Mouse (Mus musculus): ENCODE measurements around the gene Pex16. TPM values are rescaled to one million over a fixed set of nuclear protein-coding genes. Genes with fewer than 3 reads are reported as not detected.

Pex16 gene
- polyA plus RNA-seq, 1 experiment from 2014 or later = 23.8 TPM

GRCm38 (mm10) chr2:92354224-92354623 is 20.3 kb upstream of the Pex16 start:
- 73% methylated on average over 6 of the region's 6 CpGs for WGBS
- H3K9me3 ChIP-seq = no peaks in the 10 kb centered on the region
- DNase-seq (ENCODE audit: extremely low spot score, low spot score) = no peak
- H3K4me3 ChIP-seq = no peak overlapping the region
- no peak overlapping the region for H3K27ac ChIP-seq
- peaks cover 86% of the 10 kb centered on the region for H3K36me3 ChIP-seq (replicated peaks)
- H3K27me3 ChIP-seq (ENCODE audit: poor library complexity, severe bottlenecking) = no peaks in the 10 kb centered on the region
- peaks cover 25% of the 10 kb centered on the region for H3K4me1 ChIP-seq

GRCm38 (mm10) chr2:92359301-92359700 is 15.2 kb upstream of the Pex16 start:
- H3K27me3 ChIP-seq (ENCODE audit: poor library complexity, severe bottlenecking) = no peaks in the 10 kb centered on the region
- no peaks in the 10 kb centered on the region for H3K9me3 ChIP-seq
- peaks cover 87% of the 10 kb centered on the region for H3K36me3 ChIP-seq (replicated peaks)
- 94% methylated on average over 2 of the region's 2 CpGs for WGBS
- peaks cover 17% of the 10 kb centered on the region for H3K4me1 ChIP-seq
- H3K4me3 ChIP-seq = no peak overlapping the region
- DNase-seq (ENCODE audit: extremely low spot score, low spot score) = no peak
- no peak overlapping the region for H3K27ac ChIP-seq

DNA sequence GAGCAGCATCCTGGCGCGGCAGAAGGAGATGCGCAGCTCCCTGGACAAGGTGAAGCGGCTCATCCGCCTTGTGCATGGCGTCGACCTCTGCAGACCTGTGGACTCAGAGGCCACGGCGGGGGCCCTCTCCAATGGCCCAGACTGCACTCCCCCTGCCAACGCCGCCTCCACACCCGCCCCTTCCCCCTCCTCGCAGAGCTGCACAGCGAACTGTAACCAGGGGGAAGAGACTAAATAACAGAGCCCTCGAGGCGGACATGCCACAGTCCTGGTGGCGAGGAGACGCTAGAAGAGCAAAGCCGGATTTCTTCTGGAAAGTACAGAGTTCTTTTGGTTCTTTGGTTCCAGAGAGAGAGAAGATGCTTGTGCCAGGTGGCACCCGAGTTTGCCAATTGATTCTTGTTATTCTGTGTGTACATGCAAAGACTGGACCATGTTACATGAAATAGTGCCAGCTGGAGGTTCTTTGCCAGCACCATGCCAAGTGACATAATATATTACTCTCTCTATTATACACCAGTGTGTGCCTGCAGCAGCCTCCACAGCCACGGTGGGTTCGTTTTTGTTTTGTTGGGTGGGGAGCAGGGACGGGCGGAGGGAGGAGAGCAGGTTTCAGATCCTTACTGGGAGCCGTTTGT is 14.2 kb upstream of the Pex16 start:
- H3K4me3 ChIP-seq = no peak overlapping the region
- DNase-seq (ENCODE audit: extremely low spot score, low spot score) = no peak
- H3K36me3 ChIP-seq (replicated peaks) = peaks cover 92% of the 10 kb centered on the region
- no peaks in the 10 kb centered on the region for H3K9me3 ChIP-seq
- WGBS = 74% methylated on average over 25 of the region's 25 CpGs
- H3K4me1 ChIP-seq = peaks cover 16% of the 10 kb centered on the region
- H3K27me3 ChIP-seq (ENCODE audit: poor library complexity, severe bottlenecking) = no peaks in the 10 kb centered on the region
- H3K27ac ChIP-seq = no peak overlapping the region

- Histone ChIP-seq H3K36me3 (replicated peaks) (peaks cover 93% of the 10 kb centered on the region), H3K27me3 (ENCODE audit: poor library complexity, severe bottlenecking) (no peaks in the 10 kb centered on the region), H3K27ac (no peak overlapping the region), H3K4me3 (no peak overlapping the region), H3K4me1 (peaks cover 16% of the 10 kb centered on the region), H3K9me3 (no peaks in the 10 kb centered on the region)
- DNase-seq (ENCODE audit: extremely low spot score, low spot score) = no peak
- WGBS = 24% methylated on average over 12 of the region's 12 CpGs
These were observed 13.6 kb upstream of the Pex16 start for GRCm38 (mm10) chr2:92360893-92361292.

DNA sequence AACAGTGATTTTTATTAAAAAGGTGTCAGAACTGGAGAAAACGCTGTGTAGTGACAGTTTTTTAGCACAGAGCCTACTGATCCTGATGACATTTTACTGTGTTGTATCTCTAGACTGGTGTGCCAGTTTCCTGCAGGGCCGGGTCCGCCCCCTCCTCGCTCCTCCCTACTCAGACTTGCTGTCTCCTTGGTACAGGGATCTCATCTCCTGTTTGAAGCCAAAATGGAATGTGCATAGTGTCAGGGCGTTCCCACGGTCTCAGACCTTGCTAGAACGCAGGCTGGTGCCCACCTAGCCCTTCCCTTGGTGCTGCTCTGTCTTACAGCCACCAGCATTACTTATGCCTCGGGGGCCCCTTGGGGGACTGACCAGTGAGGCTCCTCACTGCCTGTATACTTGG is 12.7 kb upstream of the Pex16 start:
- DNase-seq (ENCODE audit: extremely low spot score, low spot score) = no peak
- H3K27ac ChIP-seq = no peak overlapping the region
- peaks cover 93% of the 10 kb centered on the region for H3K36me3 ChIP-seq (replicated peaks)
- WGBS = 88% methylated on average over 8 of the region's 8 CpGs
- no peaks in the 10 kb centered on the region for H3K27me3 ChIP-seq (ENCODE audit: poor library complexity, severe bottlenecking)
- H3K4me1 ChIP-seq = peaks cover 18% of the 10 kb centered on the region
- no peak overlapping the region for H3K4me3 ChIP-seq
- no peaks in the 10 kb centered on the region for H3K9me3 ChIP-seq

- Histone ChIP-seq H3K36me3 (replicated peaks) (peaks cover 93% of the 10 kb centered on the region), H3K4me3 (no peak overlapping the region), H3K27ac (no peak overlapping the region), H3K9me3 (no peaks in the 10 kb centered on the region), H3K4me1 (peaks cover 27% of the 10 kb centered on the region), H3K27me3 (ENCODE audit: poor library complexity, severe bottlenecking) (no peaks in the 10 kb centered on the region)
- DNase-seq (ENCODE audit: extremely low spot score, low spot score) = no peak
- WGBS = 94% methylated on average over 6 of the region's 6 CpGs
These were observed 11.8 kb upstream of the Pex16 start for GRCm38 (mm10) chr2:92362571-92363228.

DNA sequence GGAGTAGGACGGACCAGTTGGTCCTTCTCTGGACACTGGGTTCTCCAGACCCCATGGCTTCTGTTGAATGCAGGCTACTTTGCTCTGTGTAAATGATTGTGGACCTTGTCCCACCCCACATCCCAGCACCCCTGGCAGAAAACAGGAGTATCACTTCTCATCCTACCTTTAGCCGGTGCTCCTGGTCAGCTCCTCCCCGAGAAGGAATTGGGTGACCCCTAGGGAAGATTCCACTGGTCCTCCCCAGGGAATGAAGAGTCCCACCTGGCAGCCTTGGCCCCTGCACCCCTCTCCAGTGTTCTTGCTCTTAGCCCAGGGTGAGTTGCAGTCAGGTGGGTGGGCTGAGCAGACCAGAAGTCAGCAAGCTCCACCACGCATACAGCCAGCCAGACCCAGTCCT is 10.4 kb upstream of the Pex16 start:
- WGBS = 90% methylated on average over 4 of the region's 4 CpGs
- Histone ChIP-seq H3K4me1 (peaks cover 41% of the 10 kb centered on the region), H3K36me3 (replicated peaks) (peaks cover 90% of the 10 kb centered on the region), H3K27ac (no peak overlapping the region), H3K27me3 (ENCODE audit: poor library complexity, severe bottlenecking) (peaks cover 4% of the 10 kb centered on the region), H3K9me3 (no peaks in the 10 kb centered on the region), H3K4me3 (no peak overlapping the region)
- no peak for DNase-seq (ENCODE audit: extremely low spot score, low spot score)

- WGBS = 93% methylated on average over 10 of the region's 10 CpGs
- H3K4me1 ChIP-seq = peaks cover 49% of the 10 kb centered on the region
- DNase-seq (ENCODE audit: extremely low spot score, low spot score) = no peak
- peaks cover 76% of the 10 kb centered on the region for H3K36me3 ChIP-seq (replicated peaks)
- no peak overlapping the region for H3K27ac ChIP-seq
- H3K9me3 ChIP-seq = no peaks in the 10 kb centered on the region
- H3K27me3 ChIP-seq (ENCODE audit: poor library complexity, severe bottlenecking) = peaks cover 18% of the 10 kb centered on the region
- H3K4me3 ChIP-seq = no peak overlapping the region
These were observed 8.9 kb upstream of the Pex16 start for GRCm38 (mm10) chr2:92365568-92365967.

- Histone ChIP-seq H3K36me3 (replicated peaks) (peaks cover 62% of the 10 kb centered on the region), H3K4me3 (no peak overlapping the region), H3K9me3 (no peaks in the 10 kb centered on the region), H3K27ac (no peak overlapping the region), H3K4me1 (peaks cover 60% of the 10 kb centered on the region), H3K27me3 (ENCODE audit: poor library complexity, severe bottlenecking) (peaks cover 38% of the 10 kb centered on the region)
- 52% methylated on average over 20 of the region's 20 CpGs for WGBS
- DNase-seq (ENCODE audit: extremely low spot score, low spot score) = no peak
These were observed 7.0 kb upstream of the Pex16 start for GRCm38 (mm10) chr2:92367383-92368029.

DNA sequence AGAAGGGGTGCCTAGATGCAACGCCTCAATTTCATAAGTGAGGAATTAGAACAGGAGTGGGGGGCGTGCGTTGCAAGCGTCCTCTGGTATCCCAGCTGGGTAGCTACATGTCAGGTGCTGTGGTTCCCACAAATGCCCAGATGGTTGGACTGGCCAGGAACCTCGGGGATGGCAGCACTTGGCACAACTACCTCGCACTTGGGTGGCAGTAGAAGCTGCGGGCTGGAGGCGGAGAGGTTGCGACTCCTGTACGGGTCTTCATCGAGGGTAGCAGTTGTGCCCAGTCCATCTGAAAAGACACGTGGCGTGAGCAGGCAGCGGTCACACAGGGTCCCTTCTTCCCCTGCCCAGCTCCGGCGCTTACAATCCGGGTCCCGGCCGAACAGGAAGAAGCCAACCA is 4.1 kb upstream of the Pex16 start:
- Histone ChIP-seq H3K27me3 (ENCODE audit: poor library complexity, severe bottlenecking) (peaks cover 46% of the 10 kb centered on the region), H3K9me3 (no peaks in the 10 kb centered on the region), H3K36me3 (replicated peaks) (peaks cover 34% of the 10 kb centered on the region), H3K27ac (peak overlapping the region; percentile 90), H3K4me1 (peaks cover 84% of the 10 kb centered on the region), H3K4me3 (peak overlapping the region; percentile 64)
- 11% methylated on average over 19 of the region's 19 CpGs for WGBS
- no peak for DNase-seq (ENCODE audit: extremely low spot score, low spot score)

DNA sequence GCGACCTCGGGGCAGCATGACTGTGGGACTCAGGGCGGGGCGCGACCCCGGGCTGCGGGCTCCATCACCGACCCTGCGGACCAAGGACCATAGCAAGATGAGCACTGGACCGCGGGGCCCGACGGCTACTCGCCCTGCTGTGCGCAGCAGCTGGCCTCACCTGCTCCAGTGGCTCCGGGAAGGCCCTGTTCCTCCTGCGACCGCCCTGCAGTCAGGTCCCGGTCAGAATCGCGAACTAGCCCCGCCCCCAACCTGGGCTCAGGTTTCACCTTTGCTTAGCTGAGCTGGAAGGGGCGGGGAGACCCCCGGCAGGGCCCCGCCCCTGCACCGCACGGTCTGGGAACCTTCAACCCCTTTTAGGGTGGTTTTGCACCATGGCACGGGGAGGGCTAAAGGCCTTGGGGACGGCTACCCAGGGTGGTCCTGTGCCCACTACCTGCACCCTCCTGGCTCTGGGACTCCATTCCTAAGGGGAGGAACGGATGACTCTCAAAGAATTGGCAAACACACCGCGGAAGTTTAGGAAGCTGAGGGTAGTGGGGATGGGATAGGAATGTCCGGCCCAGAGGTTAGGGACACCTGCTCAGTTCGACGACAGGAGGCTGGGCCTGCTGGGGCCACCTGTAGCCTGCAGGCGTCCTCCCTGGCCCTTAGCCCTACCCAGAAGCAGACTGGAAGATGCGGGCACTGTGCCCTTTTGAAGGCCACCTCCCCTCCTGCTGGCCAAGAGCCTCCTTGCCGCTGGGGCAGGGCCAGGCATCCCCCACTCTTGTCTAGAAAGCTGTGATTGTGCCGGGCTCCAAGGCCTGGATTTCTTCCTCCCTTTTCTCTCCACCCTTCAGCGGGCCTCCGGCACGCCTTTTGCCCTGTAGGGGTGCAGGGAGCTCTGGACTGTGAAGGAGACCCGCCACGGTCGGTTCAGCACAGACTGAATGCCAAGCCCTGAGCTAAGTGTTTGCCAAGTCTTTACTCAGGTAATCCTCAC is 3.4 kb upstream of the Pex16 start:
- Histone ChIP-seq H3K4me3 (peak overlapping the region; percentile 64), H3K9me3 (no peaks in the 10 kb centered on the region), H3K4me1 (peaks cover 91% of the 10 kb centered on the region), H3K36me3 (replicated peaks) (peaks cover 27% of the 10 kb centered on the region), H3K27ac (peak overlapping the region; percentile 90), H3K27me3 (ENCODE audit: poor library complexity, severe bottlenecking) (peaks cover 46% of the 10 kb centered on the region)
- peak; percentile 79 for DNase-seq (ENCODE audit: extremely low spot score, low spot score)
- 1% methylated on average over 45 of the region's 45 CpGs for WGBS

GRCm38 (mm10) chr2:92371971-92372690 is 2.3 kb upstream of the Pex16 start:
- peaks cover 17% of the 10 kb centered on the region for H3K36me3 ChIP-seq (replicated peaks)
- peak overlapping the region; percentile 64 for H3K4me3 ChIP-seq
- peaks cover 46% of the 10 kb centered on the region for H3K27me3 ChIP-seq (ENCODE audit: poor library complexity, severe bottlenecking)
- no peaks in the 10 kb centered on the region for H3K9me3 ChIP-seq
- peaks cover 91% of the 10 kb centered on the region for H3K4me1 ChIP-seq
- peak; percentile 81 for DNase-seq (ENCODE audit: extremely low spot score, low spot score)
- WGBS = 5% methylated on average over 10 of the region's 10 CpGs
- peak overlapping the region; percentile 90 for H3K27ac ChIP-seq

All from forebrain, embryonic 10.5 days (tissue).